Mouse (Mus musculus) heart, postnatal 0 days (tissue): ENCODE measurements at regions not wholly inside any gene's neighbourhood (a gene's known extent, or its start where the extent isn't known, plus 50 kb on each side); places are given as distances from the start of the nearest gene placed in this dataset.

Source experiments
- CTCF ChIP-seq: IDR thresholded peaks from 2 replicates; pipeline ENCODE4 v1.5.1; 2016; ENCODE audit warnings: antibody characterized with exemption, control low read depth, low read depth
- EP300 ChIP-seq: IDR thresholded peaks from 2 replicates; pipeline ENCODE4 v1.6.1; 2016; ENCODE audit warnings: antibody characterized with exemption, low read depth

DNA sequence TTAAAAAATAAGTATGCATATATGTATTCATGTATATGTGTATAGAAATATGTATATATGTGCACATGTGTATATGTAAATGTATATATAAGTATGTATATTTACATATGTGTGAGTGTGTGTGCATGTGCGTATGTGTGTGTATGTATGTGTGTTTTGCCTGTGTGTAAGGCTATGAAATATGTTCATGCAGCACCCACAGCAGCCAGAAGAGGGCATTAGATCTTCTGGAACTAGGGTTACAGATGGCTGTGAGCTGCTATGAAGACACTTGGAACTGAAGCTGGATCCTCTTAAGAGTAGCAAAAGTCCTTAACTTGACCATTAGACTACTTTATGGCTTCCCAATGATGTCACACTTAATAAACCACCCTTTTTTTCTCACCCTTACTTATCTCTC lies 166.2 kb upstream of the Nampt start:
- TF ChIP-seq CTCF (no peak), EP300 (no peak)
